Mouse (Mus musculus) liver, adult 2 months (tissue): ENCODE measurements around the gene Rab40b.

Source experiments
- CTCF ChIP-seq: fragments of 200-500 bp; IDR thresholded peaks from 2 replicates; pipeline ENCODE4 v1.5.1; 2011; ENCODE audit warnings: low read depth, low read length, control low read depth
- POLR2A ChIP-seq: fragments of 200-500 bp; IDR thresholded peaks from 2 replicates; pipeline ENCODE4 v1.6.1; 2011; ENCODE audit warnings: low read length, control low read depth; ENCODE audit not compliant: insufficient read depth; ENCODE audit errors: extremely low read depth

- TF ChIP-seq POLR2A (no peak), CTCF (no peak)
Measured at GRCm38 (mm10) chr11:121414762-121415161, 26.7 kb upstream of the Rab40b start.
